Mouse (Mus musculus) telencephalon, adult 2 months (tissue): ENCODE measurements at regions not wholly inside any gene's neighbourhood (a gene's known extent, or its start where the extent isn't known, plus 50 kb on each side); places are given as distances from the start of the nearest gene placed in this dataset.
A peak's percentile ranks its signal among the peaks of the same experiment; 100 is the strongest.

Experiments
- DNase-seq: peaks from one replicate; pipeline ENCODE4 v3.0.0-alpha.2; 2011; ENCODE audit warnings: low read depth, low spot score

- DNase-seq, result peak; percentile 85
Measured at GRCm38 (mm10) chr7:58488250-58488649, 167.7 kb upstream of the Atp10a start.
